Mouse (Mus musculus): ENCODE measurements around the gene Zbtb38. TPM values are rescaled to one million over a fixed set of nuclear protein-coding genes. Genes with fewer than 3 reads are reported as not detected.

Zbtb38 gene
- polyA plus RNA-seq, 1 experiment from 2014 or later, result 18.9 TPM

DNA sequence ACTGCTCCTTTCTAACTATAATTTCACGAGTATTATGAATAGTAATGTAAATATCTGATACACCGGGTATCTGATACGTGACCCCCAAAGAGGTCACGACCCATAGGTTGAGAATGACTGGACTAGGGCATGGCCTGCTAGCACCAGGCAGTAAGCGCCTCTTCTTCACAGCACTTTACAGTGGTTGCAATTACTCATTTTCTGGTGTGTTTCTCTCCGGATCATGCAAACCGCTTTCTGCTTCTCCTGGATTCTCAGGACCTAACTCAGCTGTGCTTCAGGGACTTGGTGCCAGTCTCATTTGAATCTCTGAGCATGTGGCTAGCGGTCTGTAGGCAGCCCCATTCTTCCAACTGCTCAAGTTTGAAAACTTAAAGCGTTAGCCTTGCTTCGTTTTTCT lies 76.0 kb downstream of the Zbtb38 start:
- WGBS (ENCODE audit: missing documents), result 99% methylated on average over 10 of the region's 10 CpGs
- H3K36me3 ChIP-seq (ENCODE audit: inconsistent target), result no peaks in the 10 kb centered on the region
- H3K4me3 ChIP-seq (ENCODE audit: inconsistent target), result no peak overlapping the region
- no peaks in the 10 kb centered on the region for H3K79me2 ChIP-seq (ENCODE audit: inconsistent target)
- no peak overlapping the region for H3K27ac ChIP-seq

DNA sequence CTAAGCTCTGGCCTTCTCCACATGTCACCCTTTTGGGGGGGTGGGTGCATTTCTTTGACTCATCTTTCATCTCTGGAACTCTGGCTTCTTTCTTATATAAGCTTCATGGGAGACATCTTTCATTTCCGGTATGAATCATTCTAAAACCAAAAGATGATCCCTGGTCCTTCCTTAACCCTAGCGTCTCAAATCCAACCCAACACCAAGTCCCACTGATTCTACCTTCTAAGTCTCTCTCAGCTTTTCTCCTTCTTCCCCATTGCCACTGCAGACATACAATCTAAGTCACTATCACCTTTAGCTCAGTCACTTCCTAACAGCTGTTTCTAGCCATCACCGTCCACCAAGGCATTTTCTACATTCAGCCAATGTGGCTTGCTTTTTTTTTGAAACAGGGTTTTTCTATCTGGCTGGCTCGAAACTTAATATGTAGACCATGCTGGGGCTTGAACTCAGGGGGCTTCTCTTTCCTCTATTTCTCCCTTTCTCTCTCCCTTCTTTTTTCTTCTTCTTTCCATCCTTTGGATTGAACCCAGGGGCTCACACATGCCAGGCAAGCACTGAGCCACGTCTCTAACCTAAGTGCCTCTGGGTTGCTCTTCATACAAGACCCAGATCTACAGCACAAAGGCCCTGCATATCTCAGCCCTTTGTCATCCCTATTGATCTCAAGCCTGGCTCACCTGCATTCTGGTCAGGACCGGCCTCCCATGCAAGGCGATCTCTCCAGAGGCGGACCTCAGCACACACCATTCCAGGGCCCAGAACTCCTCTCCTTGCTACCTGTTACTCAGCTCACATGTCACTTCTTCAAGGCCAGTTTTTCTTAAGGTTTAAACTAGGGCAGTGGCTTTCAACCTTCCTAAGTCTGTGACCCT lies 76.6 kb downstream of the Zbtb38 start:
- Histone ChIP-seq H3K79me2 (ENCODE audit: inconsistent target) (no peaks in the 10 kb centered on the region), H3K36me3 (ENCODE audit: inconsistent target) (no peaks in the 10 kb centered on the region), H3K4me3 (ENCODE audit: inconsistent target) (no peak overlapping the region), H3K27ac (no peak overlapping the region)
- WGBS (ENCODE audit: missing documents), result 85% methylated on average over 8 of the region's 8 CpGs

DNA sequence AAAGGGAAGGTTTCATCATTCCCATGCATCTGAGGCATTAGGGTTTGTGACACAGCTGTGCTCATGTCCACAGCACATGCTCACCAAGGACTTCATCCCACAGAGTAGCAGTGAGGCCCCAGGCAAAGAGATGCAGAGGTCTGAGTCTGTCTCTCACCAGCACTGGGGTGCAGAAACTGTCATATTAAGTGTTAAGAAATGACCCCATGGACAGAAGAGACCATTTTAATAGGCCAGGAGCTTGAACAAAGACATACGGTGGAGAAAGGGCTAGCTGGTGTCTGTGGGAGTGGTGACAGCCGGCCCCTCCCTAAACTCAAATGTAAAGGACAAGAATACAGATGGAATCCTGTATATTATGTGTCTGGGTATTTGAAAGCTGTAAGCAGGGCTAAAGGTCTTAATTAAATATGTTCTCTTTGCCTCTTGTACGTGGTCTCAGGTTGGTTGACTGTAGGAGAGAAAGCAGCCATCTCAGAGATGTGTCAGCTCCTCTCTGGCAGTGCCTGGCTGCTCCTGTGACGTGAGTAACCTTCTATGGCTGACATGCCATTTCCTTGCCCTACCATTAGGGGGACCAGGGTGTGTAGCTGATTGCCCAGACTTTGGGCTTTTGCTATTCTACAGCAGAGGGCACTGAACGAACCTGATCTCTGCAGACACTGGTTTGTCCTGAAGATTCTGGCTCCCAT lies 77.4 kb downstream of the Zbtb38 start:
- H3K27ac ChIP-seq, result no peak overlapping the region
- no peak overlapping the region for H3K4me3 ChIP-seq (ENCODE audit: inconsistent target)
- H3K79me2 ChIP-seq (ENCODE audit: inconsistent target), result no peaks in the 10 kb centered on the region
- WGBS (ENCODE audit: missing documents), result 34% methylated on average over 5 of the region's 5 CpGs
- H3K36me3 ChIP-seq (ENCODE audit: inconsistent target), result no peaks in the 10 kb centered on the region

DNA sequence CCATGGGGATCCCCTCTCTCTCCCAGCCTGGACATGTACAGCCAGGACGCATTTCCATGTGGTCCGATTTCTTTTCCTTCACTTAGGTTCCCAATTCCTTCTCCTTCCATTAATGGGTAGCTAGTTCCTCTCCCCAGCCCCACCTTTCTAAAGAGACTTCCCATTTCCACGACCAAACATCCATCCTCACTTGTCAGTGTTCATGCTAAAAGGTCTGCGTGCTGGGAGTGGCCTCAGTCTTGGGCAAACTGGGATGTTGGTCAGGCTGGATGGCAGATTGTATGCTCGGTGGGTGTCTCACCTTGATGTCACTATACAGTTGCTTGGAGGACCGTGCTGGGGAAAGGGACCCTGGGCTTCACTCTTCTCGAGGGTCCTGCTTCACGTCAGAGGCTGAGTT lies 78.3 kb downstream of the Zbtb38 start:
- Histone ChIP-seq H3K27ac (no peak overlapping the region), H3K36me3 (ENCODE audit: inconsistent target) (no peaks in the 10 kb centered on the region), H3K79me2 (ENCODE audit: inconsistent target) (no peaks in the 10 kb centered on the region), H3K4me3 (ENCODE audit: inconsistent target) (no peak overlapping the region)
- WGBS (ENCODE audit: missing documents), result 83% methylated on average over 8 of the region's 8 CpGs

DNA sequence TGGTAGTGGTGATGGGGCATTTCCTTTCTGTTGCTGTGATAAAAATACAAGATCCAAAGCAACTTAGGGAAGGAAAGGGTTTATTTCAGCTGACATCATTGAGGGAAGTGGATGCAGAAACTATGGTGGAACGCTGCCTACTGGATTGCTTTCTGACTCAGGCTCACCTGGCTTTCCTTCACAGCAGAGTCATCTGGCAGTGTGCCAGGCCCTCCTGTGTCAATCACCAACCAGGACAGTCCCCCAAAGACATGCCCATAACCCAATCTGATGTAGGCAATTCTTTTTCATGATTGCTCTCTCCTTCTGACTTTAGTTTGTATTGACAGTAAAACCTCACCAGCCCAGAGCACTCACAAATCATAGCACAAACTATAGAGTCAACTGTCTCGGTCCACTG lies 80.2 kb downstream of the Zbtb38 start:
- Histone ChIP-seq H3K27ac (no peak overlapping the region), H3K36me3 (ENCODE audit: inconsistent target) (no peaks in the 10 kb centered on the region), H3K79me2 (ENCODE audit: inconsistent target) (no peaks in the 10 kb centered on the region), H3K4me3 (ENCODE audit: inconsistent target) (no peak overlapping the region)
- WGBS (ENCODE audit: missing documents), result 91% methylated on average over 2 of the region's 2 CpGs

DNA sequence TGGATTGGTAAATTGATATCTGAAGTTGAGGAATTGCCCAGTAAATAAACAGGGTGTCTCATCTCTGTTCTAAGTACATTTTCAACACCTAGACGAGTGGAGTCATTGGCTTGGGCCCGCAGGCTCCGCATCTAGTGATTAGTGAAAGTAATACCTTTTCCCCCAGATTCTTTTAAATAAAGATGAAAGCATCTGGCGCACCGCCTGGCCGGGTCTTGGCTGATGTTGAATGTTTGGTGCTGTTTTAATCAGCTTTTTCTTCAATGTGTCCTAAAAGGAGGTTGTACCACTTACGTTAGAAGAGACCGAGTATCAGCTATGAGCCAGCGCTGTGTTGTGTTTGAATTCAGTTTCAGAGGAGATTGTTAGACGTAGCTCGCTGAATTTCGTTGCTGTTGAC lies 81.4 kb downstream of the Zbtb38 start:
- WGBS (ENCODE audit: missing documents), result 93% methylated on average over 12 of the region's 12 CpGs
- no peak overlapping the region for H3K4me3 ChIP-seq (ENCODE audit: inconsistent target)
- no peaks in the 10 kb centered on the region for H3K79me2 ChIP-seq (ENCODE audit: inconsistent target)
- H3K27ac ChIP-seq, result no peak overlapping the region
- no peaks in the 10 kb centered on the region for H3K36me3 ChIP-seq (ENCODE audit: inconsistent target)

DNA sequence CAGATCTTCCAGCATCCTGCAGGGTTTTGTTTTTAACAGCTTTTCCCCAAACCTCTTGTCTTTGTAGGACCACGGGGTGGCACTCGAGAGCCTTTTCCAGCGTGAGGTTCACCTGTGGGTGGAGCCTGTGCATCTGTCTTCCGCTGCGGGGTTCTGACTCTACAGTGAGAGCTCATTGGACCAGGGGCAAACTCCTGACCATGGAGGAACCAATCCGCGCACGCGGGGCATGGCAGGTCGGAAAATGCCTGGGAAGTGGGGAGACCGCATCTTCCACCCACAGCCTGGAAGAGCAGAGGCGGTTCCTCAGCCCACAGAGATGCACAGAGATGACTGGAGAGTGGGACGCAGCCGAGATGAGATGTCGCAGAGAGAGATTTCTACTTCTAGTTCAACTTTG lies 82.8 kb downstream of the Zbtb38 start:
- peak overlapping the region; percentile 31; the same call in 1 of the 2 replicates for H3K27ac ChIP-seq

DNA sequence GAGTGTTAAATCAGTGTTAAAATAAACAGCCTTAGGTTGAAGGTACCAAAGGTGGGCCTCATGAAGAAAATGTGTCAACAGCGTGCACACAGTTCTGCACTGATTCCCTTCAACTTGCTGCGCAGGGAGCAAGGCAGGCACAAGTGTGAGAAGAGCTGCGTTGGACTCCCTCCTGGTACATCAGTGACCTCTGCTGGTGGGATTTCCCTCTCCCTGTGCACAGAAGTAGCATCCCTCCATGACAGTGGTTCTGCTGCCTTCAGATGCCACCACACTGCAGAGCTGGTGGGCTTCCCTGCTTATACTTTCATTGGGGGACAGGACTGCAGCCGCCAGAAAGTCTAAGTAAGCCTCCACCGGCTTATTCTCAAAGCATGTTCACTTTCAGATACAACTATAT lies 84.0 kb downstream of the Zbtb38 start:
- 47% methylated on average over 4 of the region's 5 CpGs for WGBS (ENCODE audit: missing documents)
- no peaks in the 10 kb centered on the region for H3K79me2 ChIP-seq (ENCODE audit: inconsistent target)
- no peak overlapping the region for H3K27ac ChIP-seq
- no peaks in the 10 kb centered on the region for H3K36me3 ChIP-seq (ENCODE audit: inconsistent target)
- H3K4me3 ChIP-seq (ENCODE audit: inconsistent target), result no peak overlapping the region

More for the DNA sequence above, 82.8 kb downstream of the Zbtb38 start:
- WGBS (ENCODE audit: missing documents), result 2% methylated on average over 15 of the region's 15 CpGs
- H3K4me3 ChIP-seq (ENCODE audit: inconsistent target), result peak overlapping the region; percentile 13; the same call in 1 of the 2 replicates
- H3K36me3 ChIP-seq (ENCODE audit: inconsistent target), result no peaks in the 10 kb centered on the region
- H3K79me2 ChIP-seq (ENCODE audit: inconsistent target), result no peaks in the 10 kb centered on the region

DNA sequence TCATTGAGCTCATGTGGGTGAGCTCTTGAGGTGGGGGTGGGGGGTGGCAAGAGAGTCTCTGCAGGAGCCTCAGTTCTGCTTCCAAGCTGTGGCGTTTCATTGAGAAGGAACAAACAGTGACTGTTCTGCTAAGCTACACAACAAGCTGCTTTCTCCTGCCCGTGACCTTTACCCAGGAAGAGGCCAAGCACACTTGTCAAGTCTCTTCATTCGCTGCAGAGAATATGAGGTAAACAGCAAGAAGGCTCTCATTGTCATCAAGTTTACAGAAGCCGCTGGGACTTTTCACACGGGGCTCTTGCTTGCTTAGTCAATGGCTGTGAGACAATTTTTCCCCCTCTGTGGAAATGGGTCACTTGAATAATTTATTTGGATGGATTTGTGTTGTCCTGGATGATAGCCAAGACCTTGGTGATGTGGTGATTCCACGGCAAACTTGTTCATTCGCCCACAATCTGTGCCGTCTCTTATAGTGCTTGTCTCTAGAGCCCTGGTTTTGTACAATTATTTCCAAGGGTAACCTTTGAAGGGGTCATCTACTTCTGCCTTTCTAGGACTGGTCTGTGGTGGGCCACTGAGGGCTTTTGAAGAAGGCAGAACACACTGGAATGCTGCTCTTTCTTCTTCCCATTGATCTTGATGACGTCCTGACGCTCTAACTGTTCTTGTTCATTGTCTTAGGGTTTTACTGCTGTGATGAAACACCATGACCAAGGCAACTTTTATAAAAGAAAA lies 92.0 kb downstream of the Zbtb38 start:
- Histone ChIP-seq H3K79me2 (ENCODE audit: inconsistent target) (no peaks in the 10 kb centered on the region), H3K4me3 (ENCODE audit: inconsistent target) (no peak overlapping the region), H3K27ac (no peak overlapping the region), H3K36me3 (ENCODE audit: inconsistent target) (no peaks in the 10 kb centered on the region)
- 94% methylated on average over 10 of the region's 10 CpGs for WGBS (ENCODE audit: missing documents)

DNA sequence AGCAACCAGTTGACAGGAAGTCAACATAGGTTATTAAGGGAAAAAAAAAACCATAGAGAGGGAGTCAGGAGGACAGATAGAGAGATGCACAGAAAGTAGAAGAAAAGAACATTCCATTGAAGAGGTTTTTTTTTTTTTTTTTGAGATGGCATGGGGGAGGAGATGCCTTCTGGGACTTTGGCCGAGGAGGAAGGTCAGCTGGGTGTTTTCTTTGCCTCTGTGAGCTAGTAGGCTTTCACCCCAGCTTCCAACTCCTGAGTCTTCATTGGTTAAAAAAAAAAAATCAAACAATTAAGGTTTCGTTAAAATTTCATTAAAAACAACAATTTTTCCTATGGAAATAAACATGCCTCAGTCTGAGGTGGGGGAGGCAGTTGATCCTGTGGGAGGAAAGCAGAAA lies 92.8 kb downstream of the Zbtb38 start:
- Histone ChIP-seq H3K4me3 (ENCODE audit: inconsistent target) (no peak overlapping the region), H3K27ac (no peak overlapping the region), H3K36me3 (ENCODE audit: inconsistent target) (no peaks in the 10 kb centered on the region), H3K79me2 (ENCODE audit: inconsistent target) (no peaks in the 10 kb centered on the region)
- WGBS (ENCODE audit: missing documents), result 79% methylated on average over 2 of the region's 2 CpGs

DNA sequence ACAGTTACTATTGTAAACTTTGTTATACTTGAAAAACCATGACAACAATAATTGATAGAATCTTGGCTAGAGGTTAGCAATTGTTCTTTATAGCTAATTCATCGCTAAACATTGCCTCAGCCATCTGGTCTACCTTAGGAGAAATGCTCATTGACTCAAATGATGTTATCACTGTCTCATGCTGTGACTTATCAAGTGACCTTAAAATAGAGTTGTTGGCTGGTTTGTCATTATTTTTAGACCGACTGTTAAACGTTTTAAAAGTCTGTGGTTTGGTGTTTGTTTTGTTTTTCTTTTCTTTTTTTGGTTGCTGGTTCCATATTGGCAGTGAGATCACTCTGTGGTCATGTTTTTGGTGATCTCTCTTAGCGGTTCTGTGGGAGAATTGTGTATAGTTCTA lies 99.1 kb downstream of the Zbtb38 start:
- H3K79me2 ChIP-seq (ENCODE audit: inconsistent target), result no peaks in the 10 kb centered on the region
- WGBS (ENCODE audit: missing documents), result 34% methylated on average over 4 of the region's 4 CpGs

DNA sequence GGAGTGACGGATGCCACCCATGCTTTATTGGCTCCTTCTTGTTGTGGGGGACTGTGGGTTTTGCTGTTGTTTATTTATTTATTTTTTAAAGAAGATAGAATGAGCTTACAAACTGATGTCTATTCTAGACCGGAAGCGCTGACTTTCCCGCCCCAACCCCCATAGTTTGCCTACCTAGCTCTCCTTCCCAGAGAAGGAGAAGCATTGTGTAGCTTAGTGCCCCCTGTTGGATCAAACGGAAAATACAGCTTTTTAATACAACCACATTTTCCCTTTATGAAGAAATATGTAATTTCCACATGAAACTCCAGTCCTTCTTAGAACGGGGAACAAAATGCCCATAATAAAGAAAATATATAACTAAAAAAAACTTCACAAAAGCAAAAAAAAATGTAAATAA lies 99.9 kb downstream of the Zbtb38 start:
- H3K27ac ChIP-seq, result no peak overlapping the region
- H3K4me3 ChIP-seq (ENCODE audit: inconsistent target), result no peak overlapping the region
- 31% methylated on average over 6 of the region's 6 CpGs for WGBS (ENCODE audit: missing documents)
- no peaks in the 10 kb centered on the region for H3K36me3 ChIP-seq (ENCODE audit: inconsistent target)
- H3K79me2 ChIP-seq (ENCODE audit: inconsistent target), result no peaks in the 10 kb centered on the region

More for the DNA sequence above, 99.1 kb downstream of the Zbtb38 start:
- Histone ChIP-seq H3K27ac (no peak overlapping the region), H3K4me3 (ENCODE audit: inconsistent target) (no peak overlapping the region), H3K36me3 (ENCODE audit: inconsistent target) (no peaks in the 10 kb centered on the region)

DNA sequence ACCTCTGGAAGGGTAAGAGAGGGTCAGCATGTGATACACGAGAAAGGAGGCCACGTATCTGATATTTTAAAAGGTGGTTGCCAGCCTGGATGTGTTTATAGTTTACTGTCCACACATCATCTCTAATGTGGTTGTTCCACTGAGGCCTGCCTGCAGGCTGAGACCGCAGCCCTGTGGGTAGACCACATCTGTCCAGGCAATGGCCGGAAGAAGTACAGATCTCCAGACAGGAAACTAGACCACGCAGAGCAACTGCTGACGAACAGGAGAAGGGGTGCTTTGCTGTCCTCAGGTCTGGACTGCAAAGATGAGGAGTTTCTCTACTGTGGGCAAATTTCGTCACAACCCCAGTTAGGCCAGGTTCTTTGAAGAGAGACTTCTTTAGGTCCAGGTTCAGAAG lies 101.8 kb downstream of the Zbtb38 start:
- Histone ChIP-seq H3K4me3 (ENCODE audit: inconsistent target) (no peak overlapping the region), H3K79me2 (ENCODE audit: inconsistent target) (no peaks in the 10 kb centered on the region), H3K27ac (no peak overlapping the region), H3K36me3 (ENCODE audit: inconsistent target) (no peaks in the 10 kb centered on the region)
- 34% methylated on average over 7 of the region's 7 CpGs for WGBS (ENCODE audit: missing documents)

DNA sequence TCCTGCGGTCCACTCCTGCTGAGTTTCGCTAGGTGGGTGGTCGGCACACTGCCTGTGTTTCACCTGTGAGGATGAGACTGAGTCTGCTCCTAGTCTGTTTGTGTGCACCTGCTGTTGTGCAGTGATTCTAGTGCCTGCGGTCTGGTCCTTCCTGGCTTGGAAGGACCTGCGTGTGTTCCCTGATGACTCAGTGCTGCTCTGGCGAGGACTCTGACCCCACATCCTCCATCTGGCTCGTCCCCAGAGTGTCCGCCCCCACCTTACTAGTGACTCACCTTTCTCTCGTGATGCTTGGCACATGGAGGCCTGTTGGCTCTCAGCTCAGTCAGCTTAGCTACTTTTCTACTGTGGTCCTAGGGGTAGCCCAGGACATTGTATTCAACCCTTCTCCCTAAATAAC lies 102.7 kb downstream of the Zbtb38 start:
- H3K27ac ChIP-seq, result no peak overlapping the region
- no peaks in the 10 kb centered on the region for H3K36me3 ChIP-seq (ENCODE audit: inconsistent target)
- H3K4me3 ChIP-seq (ENCODE audit: inconsistent target), result no peak overlapping the region
- H3K79me2 ChIP-seq (ENCODE audit: inconsistent target), result no peaks in the 10 kb centered on the region
- WGBS (ENCODE audit: missing documents), result 24% methylated on average over 9 of the region's 9 CpGs

DNA sequence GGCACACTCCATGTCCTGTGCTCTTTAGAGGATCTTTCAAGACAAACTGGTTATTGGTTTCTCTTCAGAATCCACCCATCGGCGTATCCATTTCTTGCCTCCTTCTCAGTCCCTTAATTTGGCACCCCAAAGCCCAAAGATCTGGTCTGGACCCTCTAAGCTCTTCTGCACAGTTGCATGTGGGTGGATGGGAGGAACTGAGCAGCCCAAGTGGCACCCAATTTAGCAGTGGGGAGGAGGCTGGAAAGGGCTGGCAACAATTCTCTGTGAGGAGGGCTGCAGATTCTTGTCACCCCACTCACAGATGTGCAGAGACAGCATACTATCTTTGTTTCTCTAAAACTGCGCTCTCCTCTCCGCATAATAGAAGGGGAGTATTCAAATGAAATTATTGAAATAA lies 103.3 kb downstream of the Zbtb38 start:
- Histone ChIP-seq H3K4me3 (ENCODE audit: inconsistent target) (no peak overlapping the region), H3K27ac (no peak overlapping the region), H3K79me2 (ENCODE audit: inconsistent target) (no peaks in the 10 kb centered on the region), H3K36me3 (ENCODE audit: inconsistent target) (no peaks in the 10 kb centered on the region)
- 98% methylated on average over 4 of the region's 4 CpGs for WGBS (ENCODE audit: missing documents)

All from macrophage (primary cell).